Mouse (Mus musculus) thymus, adult 2 months (tissue): ENCODE data around the gene Hnrnpab. TPM values are rescaled to one million over a fixed set of nuclear protein-coding genes. Genes with fewer than 3 reads are reported as not detected.
A peak's percentile ranks its signal among the peaks of the same experiment; 100 is the strongest.
"Not testable (repeated sequence)": the region's sequence is repeated elsewhere in the genome, so short reads cannot be mapped to it uniquely, and the experiment has no call there.

ENCODE experiments used
- DNase-seq: peaks from one replicate; pipeline ENCODE4 v3.0.0; 2021
- H3K27ac ChIP-seq: fragments of 200-500 bp; 2 replicates; pipeline ENCODE4 v1.5.1; 2012; ENCODE audit warnings: low read length, control low read depth; ENCODE audit not compliant: control insufficient read depth, insufficient read depth
- H3K27me3 ChIP-seq: fragments of 200-500 bp; 2 replicates; pipeline ENCODE4 v1.6.1; 2012; ENCODE audit warnings: mild to moderate bottlenecking, low read length, moderate library complexity, mixed read lengths; ENCODE audit not compliant: control insufficient read depth, insufficient read depth
- H3K36me3 ChIP-seq: fragments of 200-500 bp; 2 replicates; pipeline ENCODE4 v1.6.1; 2012; ENCODE audit warnings: mild to moderate bottlenecking, low read length, moderate library complexity; ENCODE audit not compliant: control insufficient read depth, insufficient read depth
- H3K4me1 ChIP-seq: fragments of 200-500 bp; replicated peaks from 2 replicates; pipeline ENCODE4 v1.6.1; 2012; ENCODE audit warnings: low read length; ENCODE audit not compliant: control insufficient read depth, insufficient read depth
- H3K4me3 ChIP-seq: fragments of 200-500 bp; 2 replicates; pipeline ENCODE4 v1.5.1; 2012; ENCODE audit warnings: mild to moderate bottlenecking, low read length, control low read depth, moderate library complexity; ENCODE audit not compliant: control insufficient read depth, insufficient read depth
- CTCF ChIP-seq: fragments of 200-500 bp; IDR thresholded peaks from 2 replicates; pipeline ENCODE4 v1.5.1; 2012; ENCODE audit warnings: mild to moderate bottlenecking, control low read depth, low read length, moderate library complexity, borderline replicate concordance; ENCODE audit not compliant: control insufficient read depth, poor library complexity, insufficient read depth; ENCODE audit errors: extremely low read depth
- POLR2A ChIP-seq: fragments of 200-500 bp; IDR thresholded peaks from 2 replicates; pipeline ENCODE4 v1.6.1; 2012; ENCODE audit warnings: mild to moderate bottlenecking, low read length, control low read depth, moderate library complexity; ENCODE audit not compliant: control insufficient read depth, poor library complexity, insufficient read depth; ENCODE audit errors: extremely low read depth
- WGBS: fragments of 180-500 bp; shearing (Covaris S2); methylation state at CpG from one replicate; pipeline ENCODE4 v1.1.7; 2018; 5-methylcytosine and 5-hydroxymethylcytosine counted together
- polyA plus RNA-seq: library from polyadenylated mRNA; depleted of rRNA; stranded (reverse); fragments of >200 nt; gene quantifications from 2 replicates; pipeline ENCODE4 v1.2.3, GENCODE M21; 2012

Gene Hnrnpab
- polyA plus RNA-seq, 1 experiment, result 533 TPM

DNA sequence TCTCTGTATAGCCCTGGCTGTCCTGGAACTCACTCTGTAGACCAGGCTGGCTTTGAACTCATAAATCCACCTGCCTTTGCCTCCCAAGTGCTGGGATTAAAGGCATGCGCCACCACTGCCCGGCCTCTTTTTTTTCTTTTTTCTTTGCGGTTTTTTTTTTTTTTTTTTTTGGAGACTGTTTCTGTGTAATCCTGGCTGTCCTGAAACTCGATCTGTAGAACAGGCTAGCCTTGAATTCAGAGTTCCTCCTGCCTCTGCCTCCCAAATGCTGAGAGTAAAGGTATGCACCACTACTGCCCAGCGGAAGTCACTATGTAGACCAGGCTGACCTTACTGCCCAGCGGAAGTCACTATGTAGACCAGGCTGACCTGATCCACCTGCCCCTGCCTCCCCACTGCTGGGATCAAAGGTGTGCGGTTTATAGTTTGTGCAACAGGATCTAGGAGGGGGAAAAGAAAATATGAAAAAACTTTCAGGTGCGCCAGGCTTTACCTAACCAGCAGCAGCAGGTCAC, 12.3 kb upstream of the Hnrnpab start:
- 29% methylated on average over 8 of the region's 8 CpGs for WGBS
- no peaks in the 10 kb centered on the region for H3K27me3 ChIP-seq

DNA sequence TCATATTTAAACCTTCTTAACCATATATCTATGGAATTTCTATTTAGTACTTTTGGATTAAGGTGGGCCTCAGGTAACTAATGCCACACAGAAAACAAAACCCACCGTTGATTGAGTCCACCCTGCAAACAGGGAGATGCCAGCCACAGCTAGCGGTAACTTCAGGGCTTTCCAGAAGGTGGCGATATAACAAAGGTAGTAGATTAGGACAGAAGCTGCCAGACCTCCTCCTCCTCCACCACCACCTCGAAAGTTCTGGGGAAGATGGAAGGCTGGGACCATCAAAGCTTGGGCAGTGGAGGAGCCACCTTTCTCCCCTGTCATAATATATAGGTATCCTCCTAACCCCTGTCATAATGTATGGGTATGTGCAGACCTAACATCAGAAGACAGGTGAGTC, 11.0 kb upstream of the Hnrnpab start:
- H3K4me1 ChIP-seq, result peaks cover 15% of the 10 kb centered on the region
- H3K27ac ChIP-seq, result no peak overlapping the region
- WGBS, result 0% methylated on average over 4 of the region's 4 CpGs
- no peaks in the 10 kb centered on the region for H3K36me3 ChIP-seq
- DNase-seq, result peak; percentile 84
- no peak overlapping the region for H3K4me3 ChIP-seq
- TF ChIP-seq CTCF, result no peak
- no peak for TF ChIP-seq POLR2A
- no peaks in the 10 kb centered on the region for H3K27me3 ChIP-seq

More for the DNA sequence above, 12.3 kb upstream of the Hnrnpab start:
- H3K36me3 ChIP-seq, result peaks cover 9% of the 10 kb centered on the region
- H3K4me3 ChIP-seq, result peak overlapping the region; percentile 100
- peaks cover 15% of the 10 kb centered on the region for H3K4me1 ChIP-seq
- no peak for TF ChIP-seq POLR2A
- TF ChIP-seq CTCF, result no peak
- peak; percentile 23 for DNase-seq
- H3K27ac ChIP-seq, result peak overlapping the region; percentile 26; the same call in 1 of the 2 replicates

DNA sequence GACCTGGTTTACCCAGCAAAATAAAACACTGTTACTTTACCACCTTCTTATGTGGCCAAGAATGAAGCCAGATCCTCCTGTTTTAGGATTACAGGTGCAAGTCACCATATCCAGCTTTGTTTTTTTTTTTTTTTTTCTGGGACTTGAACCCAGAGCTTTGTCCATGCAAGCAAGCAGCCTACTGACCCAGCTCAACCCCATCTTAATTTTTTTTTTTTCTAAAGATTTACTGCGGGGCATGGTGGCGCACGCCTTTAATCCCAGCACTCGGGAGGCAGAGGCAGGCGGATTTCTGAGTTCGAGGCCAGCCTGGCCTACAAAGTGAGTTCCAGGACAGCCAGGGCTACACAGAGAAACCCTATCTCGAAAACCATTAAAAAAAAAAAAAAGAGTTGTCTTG, 9.5 kb upstream of the Hnrnpab start:
- H3K27me3 ChIP-seq, H3K36me3 ChIP-seq, H3K4me3 ChIP-seq, DNase-seq, H3K27ac ChIP-seq: not testable (repeated sequence)
- H3K4me1 ChIP-seq, result peaks cover 15% of the 10 kb centered on the region
- WGBS, result 87% methylated on average over 7 of the region's 7 CpGs

DNA sequence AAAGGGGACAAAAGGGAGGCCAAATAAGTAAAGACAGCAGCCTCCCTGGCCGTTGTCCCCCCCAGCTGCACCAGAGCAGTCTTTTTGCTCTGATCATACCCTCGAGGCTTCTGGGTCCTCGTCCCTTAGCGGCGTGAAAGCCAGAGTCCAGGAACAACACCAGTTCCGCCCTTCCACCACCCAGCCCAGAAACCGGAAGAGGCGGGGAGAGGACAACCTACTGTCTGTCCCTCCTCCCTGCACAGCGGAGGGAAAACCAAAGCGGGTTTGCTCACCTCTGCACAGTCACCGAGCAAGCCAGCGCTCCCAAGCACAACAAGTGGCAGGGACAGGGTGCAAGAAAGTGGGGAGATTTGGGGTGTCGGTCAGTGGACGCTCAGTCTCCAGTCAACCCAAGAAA, 9.0 kb upstream of the Hnrnpab start:
- H3K27me3 ChIP-seq, result no peaks in the 10 kb centered on the region
- WGBS, result 1% methylated on average over 14 of the region's 14 CpGs
- peak; percentile 71 for DNase-seq
- H3K27ac ChIP-seq, result peak overlapping the region; percentile 66; the same call in 1 of the 2 replicates
- H3K4me3 ChIP-seq, result peak overlapping the region; percentile 54
- TF ChIP-seq CTCF (no peak), POLR2A (peak; percentile 85; the same call in 1 of the 2 replicates)
- peaks cover 13% of the 10 kb centered on the region for H3K4me1 ChIP-seq
- no peaks in the 10 kb centered on the region for H3K36me3 ChIP-seq

DNA sequence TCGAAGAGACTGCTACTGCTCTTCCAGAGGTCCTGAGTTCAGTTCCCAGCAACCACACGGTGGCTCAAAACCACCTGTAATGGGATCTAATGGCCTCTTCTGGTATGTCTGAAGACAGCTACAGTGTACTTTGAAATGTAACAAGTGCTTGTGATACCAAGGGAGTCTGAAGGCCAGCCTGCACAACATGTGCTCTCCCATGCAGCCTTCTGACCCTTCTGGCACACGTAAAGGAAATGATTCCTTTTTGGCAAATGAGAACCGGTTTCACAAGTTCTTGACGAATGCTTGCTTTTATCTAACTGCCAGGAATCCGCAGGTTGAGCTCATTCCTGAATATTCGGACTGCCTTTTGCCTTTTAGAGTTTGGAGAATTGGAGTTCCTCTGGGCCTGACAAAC, 8.5 kb upstream of the Hnrnpab start:
- Histone ChIP-seq H3K27ac (peak overlapping the region; percentile 66), H3K36me3 (no peaks in the 10 kb centered on the region), H3K4me1 (peaks cover 13% of the 10 kb centered on the region), H3K27me3 (no peaks in the 10 kb centered on the region), H3K4me3 (no peak overlapping the region; the same call in 1 of the 2 replicates)
- DNase-seq, result no peak
- WGBS, result 32% methylated on average over 7 of the region's 7 CpGs
- TF ChIP-seq POLR2A (no peak), CTCF (no peak)

DNA sequence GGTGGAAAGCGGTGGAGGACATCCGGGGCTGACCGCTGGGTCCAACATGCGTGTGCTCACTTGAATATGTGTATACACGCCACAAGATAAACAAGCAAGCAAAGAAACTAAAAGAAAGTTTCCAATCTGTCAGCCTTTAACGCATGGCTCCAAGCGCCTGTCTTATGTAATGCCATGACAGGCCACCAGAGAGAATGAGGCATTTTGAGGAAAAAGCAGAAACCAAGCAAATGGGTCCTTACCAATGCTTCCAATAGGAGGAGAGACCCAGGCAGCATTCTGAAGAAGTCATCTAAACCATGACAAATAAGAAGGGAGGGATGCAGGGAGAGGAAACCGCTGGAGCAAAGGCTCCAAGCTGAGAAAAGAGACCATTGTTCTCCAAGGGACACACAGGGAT, 7.6 kb upstream of the Hnrnpab start:
- H3K27me3 ChIP-seq, result no peaks in the 10 kb centered on the region
- peaks cover 19% of the 10 kb centered on the region for H3K4me1 ChIP-seq
- no peak for TF ChIP-seq CTCF
- TF ChIP-seq POLR2A, result no peak
- DNase-seq, result no peak
- 95% methylated on average over 8 of the region's 8 CpGs for WGBS
- no peaks in the 10 kb centered on the region for H3K36me3 ChIP-seq
- H3K4me3 ChIP-seq, result no peak overlapping the region
- no peak overlapping the region for H3K27ac ChIP-seq

DNA sequence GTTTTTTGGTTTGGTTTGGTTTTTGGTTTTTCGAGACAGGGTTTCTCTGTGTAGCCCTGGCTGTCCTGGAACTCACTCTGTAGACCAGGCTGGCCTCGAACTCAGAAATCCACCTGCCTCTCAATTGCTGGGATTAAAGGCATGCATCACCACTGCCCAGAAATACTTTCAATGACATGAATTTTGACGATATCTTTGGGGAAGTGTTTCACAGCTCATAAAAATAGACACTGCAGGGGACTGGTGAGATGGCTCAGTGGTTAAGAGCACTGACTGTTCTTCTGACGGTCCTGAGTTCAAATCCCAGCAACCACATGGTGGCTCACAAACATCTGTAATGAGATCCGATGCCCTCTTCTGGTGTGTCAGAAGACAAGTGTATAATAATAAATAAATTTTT, 3.3 kb upstream of the Hnrnpab start:
- DNase-seq, H3K4me3 ChIP-seq, H3K36me3 ChIP-seq, H3K27me3 ChIP-seq: not testable (repeated sequence)
- Histone ChIP-seq H3K4me1 (peaks cover 16% of the 10 kb centered on the region), H3K27ac (peak overlapping the region; percentile 91)
- WGBS, result 71% methylated on average over 5 of the region's 5 CpGs
